Mouse (Mus musculus): ENCODE data around the gene Tle3.

Gene Tle3

GRCm38 (mm10) chr9:61358933-61359332 is 13.2 kb upstream of the Tle3 start:
- DNase-seq (ENCODE audit: low spot score): no peak

- DNase-seq (ENCODE audit: low spot score): no peak
Observed at GRCm38 (mm10) chr9:61359741-61360140, 12.4 kb upstream of the Tle3 start.

- no peak for DNase-seq (ENCODE audit: low spot score)
Observed at GRCm38 (mm10) chr9:61360163-61360562, 12.0 kb upstream of the Tle3 start.

GRCm38 (mm10) chr9:61360727-61361631 is 11.2 kb upstream of the Tle3 start:
- DNase-seq (ENCODE audit: low spot score): peak; percentile 91

- no peak for DNase-seq (ENCODE audit: low spot score)
Observed at GRCm38 (mm10) chr9:61363194-61363593, 9.0 kb upstream of the Tle3 start.

- DNase-seq (ENCODE audit: low spot score): peak; percentile 56
Observed at GRCm38 (mm10) chr9:61366108-61366507, 6.1 kb upstream of the Tle3 start.

GRCm38 (mm10) chr9:61367156-61367555 is 5.0 kb upstream of the Tle3 start:
- DNase-seq (ENCODE audit: low spot score): no peak

GRCm38 (mm10) chr9:61367857-61368566 is 4.2 kb upstream of the Tle3 start:
- no peak for DNase-seq (ENCODE audit: low spot score)

GRCm38 (mm10) chr9:61368567-61369240 is 3.5 kb upstream of the Tle3 start:
- peak; percentile 96 for DNase-seq (ENCODE audit: low spot score)

GRCm38 (mm10) chr9:61369316-61370273 is 2.6 kb upstream of the Tle3 start:
- peak; percentile 85 for DNase-seq (ENCODE audit: low spot score)

- DNase-seq (ENCODE audit: low spot score): peak; percentile 96
Observed at GRCm38 (mm10) chr9:61370454-61370888, 1.7 kb upstream of the Tle3 start.

- DNase-seq (ENCODE audit: low spot score): peak; percentile 72
Observed at GRCm38 (mm10) chr9:61370889-61371754, 1.0 kb upstream of the Tle3 start.

- DNase-seq (ENCODE audit: low spot score): peak; percentile 67
Observed at GRCm38 (mm10) chr9:61372510-61372975, 377 bp downstream of the Tle3 start.

- DNase-seq (ENCODE audit: low spot score): peak; percentile 76
Observed at GRCm38 (mm10) chr9:61372976-61373633, 939 bp downstream of the Tle3 start.

- no peak for DNase-seq (ENCODE audit: low spot score)
Observed at GRCm38 (mm10) chr9:61373634-61373941, 1.4 kb downstream of the Tle3 start.

- peak; percentile 89 for DNase-seq (ENCODE audit: low spot score)
Observed at GRCm38 (mm10) chr9:61373942-61374900, 2.1 kb downstream of the Tle3 start.

GRCm38 (mm10) chr9:61375002-61375401 is 2.8 kb downstream of the Tle3 start:
- no peak for DNase-seq (ENCODE audit: low spot score)

GRCm38 (mm10) chr9:61375802-61376561 is 3.8 kb downstream of the Tle3 start:
- no peak for DNase-seq (ENCODE audit: low spot score)
